Mouse (Mus musculus): Measurements from ENCODE around the gene Vwa2. TPM values are rescaled to one million over a fixed set of nuclear protein-coding genes. Genes with fewer than 3 reads are reported as not detected.

Gene Vwa2
- polyA plus RNA-seq, 1 experiment from 2014 or later = 0.16 TPM

GRCm38 (mm10) chr19:56874601-56875315, 709 bp downstream of the Vwa2 start:
- H3K4me3 ChIP-seq = peak overlapping the region; percentile 54
- WGBS = 10% methylated on average over 30 of the region's 30 CpGs
- H3K27me3 ChIP-seq = peaks cover 83% of the 10 kb centered on the region
- H3K27ac ChIP-seq = no peak overlapping the region
- ATAC-seq (replicated peaks; ENCODE audit: insufficient number of reproducible peaks, insufficient read depth, low FRiP score, low read depth) = 0 out of 2 replicates have a peak, but pooled peaks have one; percentile 7
- H3K9ac ChIP-seq = peak overlapping the region; percentile 37; the same call in 1 of the 2 replicates
- peaks cover 12% of the 10 kb centered on the region for H3K4me1 ChIP-seq (replicated peaks)
- no peaks in the 10 kb centered on the region for H3K9me3 ChIP-seq (replicated peaks)
- peak overlapping the region; percentile 96 for H3K4me2 ChIP-seq
- H3K36me3 ChIP-seq = no peaks in the 10 kb centered on the region

DNA sequence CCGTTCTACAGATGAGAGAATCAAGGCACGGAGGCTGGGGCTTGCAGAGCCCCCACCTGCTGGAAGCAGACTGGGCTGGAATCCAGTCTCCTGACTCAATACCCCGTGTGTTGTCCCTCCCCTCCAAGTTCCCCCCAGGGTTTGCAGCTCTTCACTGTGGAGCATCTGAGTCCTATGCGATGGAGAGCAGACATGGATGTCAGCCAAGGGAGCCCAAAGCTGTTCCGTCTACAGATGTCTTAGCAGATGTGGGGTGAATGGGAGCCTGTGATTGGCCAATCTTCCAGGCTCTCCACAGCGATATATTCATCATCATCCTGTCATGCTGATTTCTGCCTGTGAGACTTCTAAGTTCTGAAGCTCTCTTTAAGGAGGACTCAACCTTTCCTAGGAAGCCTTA, 3.3 kb downstream of the Vwa2 start:
- H3K4me2 ChIP-seq = no peak overlapping the region
- H3K27me3 ChIP-seq = peaks cover 69% of the 10 kb centered on the region
- no peaks in the 10 kb centered on the region for H3K9me3 ChIP-seq (replicated peaks)
- WGBS = 49% methylated on average over 6 of the region's 6 CpGs
- no peak overlapping the region for H3K27ac ChIP-seq
- ATAC-seq (replicated peaks; ENCODE audit: insufficient number of reproducible peaks, insufficient read depth, low FRiP score, low read depth) = no peak
- no peak overlapping the region for H3K4me3 ChIP-seq
- no peaks in the 10 kb centered on the region for H3K36me3 ChIP-seq
- H3K4me1 ChIP-seq (replicated peaks) = peaks cover 14% of the 10 kb centered on the region
- H3K9ac ChIP-seq = no peak overlapping the region

- peaks cover 9% of the 10 kb centered on the region for H3K4me1 ChIP-seq (replicated peaks)
- no peak overlapping the region for H3K27ac ChIP-seq
- H3K9ac ChIP-seq = no peak overlapping the region
- 71% methylated on average over 10 of the region's 10 CpGs for WGBS
- no peak overlapping the region for H3K4me3 ChIP-seq
- H3K27me3 ChIP-seq = no peaks in the 10 kb centered on the region
- H3K4me2 ChIP-seq = no peak overlapping the region
- no peaks in the 10 kb centered on the region for H3K9me3 ChIP-seq (replicated peaks)
- H3K36me3 ChIP-seq = no peaks in the 10 kb centered on the region
- ATAC-seq (replicated peaks; ENCODE audit: insufficient number of reproducible peaks, insufficient read depth, low FRiP score, low read depth) = no peak
Observed at GRCm38 (mm10) chr19:56887879-56888278, 13.8 kb downstream of the Vwa2 start.

GRCm38 (mm10) chr19:56888654-56889053, 14.6 kb downstream of the Vwa2 start:
- ATAC-seq (replicated peaks; ENCODE audit: insufficient number of reproducible peaks, insufficient read depth, low FRiP score, low read depth) = no peak
- Histone ChIP-seq H3K27me3 (no peaks in the 10 kb centered on the region), H3K4me2 (no peak overlapping the region), H3K27ac (no peak overlapping the region), H3K36me3 (no peaks in the 10 kb centered on the region), H3K9ac (no peak overlapping the region), H3K4me3 (no peak overlapping the region), H3K9me3 (replicated peaks) (no peaks in the 10 kb centered on the region), H3K4me1 (replicated peaks) (peaks cover 2% of the 10 kb centered on the region)
- WGBS = 44% methylated on average over 5 of the region's 5 CpGs

DNA sequence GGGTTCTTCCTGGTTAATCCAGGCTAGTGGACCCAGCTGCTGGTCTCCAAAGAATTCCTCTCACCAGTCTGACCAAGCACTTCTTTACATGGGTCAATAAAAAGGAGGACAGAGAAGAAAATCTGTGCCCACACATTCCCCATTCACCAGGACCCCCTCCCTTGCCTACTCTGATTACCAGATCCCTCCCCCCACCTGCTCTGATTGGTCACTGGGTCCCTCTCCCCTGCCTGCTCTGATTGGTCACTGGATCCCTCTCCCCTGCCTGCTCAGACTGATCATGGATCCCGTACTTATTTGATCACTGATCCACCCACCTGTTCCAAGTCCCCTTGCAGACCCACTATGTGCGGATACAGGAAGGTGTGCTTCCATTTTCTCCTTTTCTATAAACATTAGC, 17.4 kb downstream of the Vwa2 start:
- 45% methylated on average over 2 of the region's 2 CpGs for WGBS
- Histone ChIP-seq H3K9ac (no peak overlapping the region), H3K36me3 (no peaks in the 10 kb centered on the region), H3K4me1 (replicated peaks) (no peaks in the 10 kb centered on the region), H3K27me3 (no peaks in the 10 kb centered on the region), H3K9me3 (replicated peaks) (no peaks in the 10 kb centered on the region), H3K27ac (no peak overlapping the region), H3K4me2 (no peak overlapping the region), H3K4me3 (no peak overlapping the region)
- no peak for ATAC-seq (replicated peaks; ENCODE audit: insufficient number of reproducible peaks, insufficient read depth, low FRiP score, low read depth)

DNA sequence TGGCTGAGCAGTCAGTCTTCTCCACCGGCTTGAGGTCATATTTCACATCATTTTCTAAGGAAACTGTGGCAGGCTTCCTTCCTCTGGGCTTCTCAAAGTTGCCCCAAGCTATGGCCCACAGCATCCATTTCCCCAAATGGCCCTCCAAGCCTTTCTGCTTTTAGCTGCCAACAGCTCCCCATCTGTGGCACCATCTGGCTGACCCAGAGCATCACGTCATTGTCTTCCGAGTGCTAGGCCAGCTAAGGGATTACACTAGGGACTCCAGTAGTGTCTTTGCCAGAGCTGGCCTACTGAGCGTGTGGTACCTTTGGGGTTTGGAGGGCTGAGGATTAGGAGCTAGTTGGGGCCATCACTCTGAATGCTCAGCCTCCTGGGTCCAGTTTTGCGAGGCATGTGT, 18.5 kb downstream of the Vwa2 start:
- Histone ChIP-seq H3K9me3 (replicated peaks) (no peaks in the 10 kb centered on the region), H3K4me3 (no peak overlapping the region), H3K9ac (no peak overlapping the region), H3K4me2 (no peak overlapping the region), H3K27me3 (no peaks in the 10 kb centered on the region), H3K27ac (no peak overlapping the region), H3K4me1 (replicated peaks) (no peaks in the 10 kb centered on the region), H3K36me3 (no peaks in the 10 kb centered on the region)
- no peak for ATAC-seq (replicated peaks; ENCODE audit: insufficient number of reproducible peaks, insufficient read depth, low FRiP score, low read depth)
- 80% methylated on average over 5 of the region's 5 CpGs for WGBS

DNA sequence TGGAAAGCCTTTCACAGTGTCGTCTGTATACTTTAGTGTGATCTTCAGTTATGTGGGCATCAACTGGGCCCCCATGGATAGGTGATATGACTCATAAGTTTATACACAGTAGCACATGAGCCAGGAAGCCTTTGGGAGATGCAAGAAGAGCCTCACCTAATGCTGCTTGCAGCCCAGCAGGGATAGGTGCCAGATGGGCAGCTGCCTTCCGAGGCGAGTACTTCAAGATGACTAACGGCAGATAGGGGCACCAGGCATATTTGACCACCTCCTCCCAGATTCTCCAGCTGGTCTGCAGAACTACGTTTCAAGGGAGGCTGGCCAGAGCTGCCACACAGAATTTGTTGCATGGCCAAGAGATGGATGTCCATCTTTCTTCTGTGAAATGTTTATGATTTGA, 19.3 kb downstream of the Vwa2 start:
- no peak overlapping the region for H3K9ac ChIP-seq
- no peak overlapping the region for H3K4me2 ChIP-seq
- no peaks in the 10 kb centered on the region for H3K36me3 ChIP-seq
- H3K4me1 ChIP-seq (replicated peaks) = no peaks in the 10 kb centered on the region
- H3K9me3 ChIP-seq (replicated peaks) = no peaks in the 10 kb centered on the region
- H3K27ac ChIP-seq = no peak overlapping the region
- H3K27me3 ChIP-seq = no peaks in the 10 kb centered on the region
- WGBS = 72% methylated on average over 5 of the region's 5 CpGs
- no peak for ATAC-seq (replicated peaks; ENCODE audit: insufficient number of reproducible peaks, insufficient read depth, low FRiP score, low read depth)
- no peak overlapping the region for H3K4me3 ChIP-seq

DNA sequence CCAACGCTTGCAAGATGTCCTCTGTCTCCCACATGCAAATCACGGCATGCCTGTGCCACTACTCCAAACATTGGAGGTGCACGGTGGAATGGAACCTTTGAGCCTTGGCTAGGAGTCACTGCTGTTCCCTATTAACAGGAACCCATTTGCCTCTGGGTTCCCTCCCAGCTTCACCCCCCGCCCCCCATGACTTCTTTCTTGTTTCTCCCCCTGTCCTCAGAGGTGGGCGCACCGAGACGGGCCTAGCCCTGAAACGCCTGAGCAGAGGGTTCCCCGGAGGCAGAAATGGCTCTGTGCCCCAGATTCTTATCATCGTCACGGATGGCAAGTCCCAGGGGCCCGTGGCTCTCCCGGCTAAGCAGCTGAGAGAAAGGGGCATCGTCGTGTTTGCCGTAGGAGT, 23.6 kb downstream of the Vwa2 start:
- Histone ChIP-seq H3K27me3 (0 out of 2 replicates have a peak, but pooled peaks cover 5% of the 10 kb centered on the region), H3K27ac (no peak overlapping the region)

GRCm38 (mm10) chr19:56904095-56904494, 30.0 kb downstream of the Vwa2 start:
- H3K9me3 ChIP-seq (replicated peaks) = no peaks in the 10 kb centered on the region
- no peak overlapping the region for H3K4me3 ChIP-seq
- H3K27me3 ChIP-seq = 0 out of 2 replicates have a peak, but pooled peaks cover 5% of the 10 kb centered on the region
- H3K9ac ChIP-seq = no peak overlapping the region
- H3K27ac ChIP-seq = no peak overlapping the region
- peaks cover 3% of the 10 kb centered on the region; the same call in 1 of the 2 replicates for H3K4me1 ChIP-seq (replicated peaks)
- H3K4me2 ChIP-seq = no peak overlapping the region
- H3K36me3 ChIP-seq = no peaks in the 10 kb centered on the region
- ATAC-seq (replicated peaks; ENCODE audit: insufficient number of reproducible peaks, insufficient read depth, low FRiP score, low read depth) = no peak
- 63% methylated on average over 3 of the region's 3 CpGs for WGBS

More for the DNA sequence above, 23.6 kb downstream of the Vwa2 start:
- Histone ChIP-seq H3K4me3 (no peak overlapping the region), H3K4me2 (no peak overlapping the region), H3K9ac (no peak overlapping the region), H3K9me3 (replicated peaks) (no peaks in the 10 kb centered on the region), H3K36me3 (no peaks in the 10 kb centered on the region), H3K4me1 (replicated peaks) (no peaks in the 10 kb centered on the region)
- no peak for ATAC-seq (replicated peaks; ENCODE audit: insufficient number of reproducible peaks, insufficient read depth, low FRiP score, low read depth)
- 86% methylated on average over 16 of the region's 16 CpGs for WGBS

GRCm38 (mm10) chr19:56905395-56905794, 31.3 kb downstream of the Vwa2 start:
- H3K27ac ChIP-seq = no peak overlapping the region
- no peak overlapping the region for H3K9ac ChIP-seq
- H3K36me3 ChIP-seq = no peaks in the 10 kb centered on the region
- peaks cover 3% of the 10 kb centered on the region; the same call in 1 of the 2 replicates for H3K4me1 ChIP-seq (replicated peaks)
- WGBS = 78% methylated on average over 7 of the region's 7 CpGs
- no peak overlapping the region for H3K4me3 ChIP-seq
- H3K9me3 ChIP-seq (replicated peaks) = no peaks in the 10 kb centered on the region
- H3K27me3 ChIP-seq = 0 out of 2 replicates have a peak, but pooled peaks cover 5% of the 10 kb centered on the region
- ATAC-seq (replicated peaks; ENCODE audit: insufficient number of reproducible peaks, insufficient read depth, low FRiP score, low read depth) = no peak
- H3K4me2 ChIP-seq = no peak overlapping the region

DNA sequence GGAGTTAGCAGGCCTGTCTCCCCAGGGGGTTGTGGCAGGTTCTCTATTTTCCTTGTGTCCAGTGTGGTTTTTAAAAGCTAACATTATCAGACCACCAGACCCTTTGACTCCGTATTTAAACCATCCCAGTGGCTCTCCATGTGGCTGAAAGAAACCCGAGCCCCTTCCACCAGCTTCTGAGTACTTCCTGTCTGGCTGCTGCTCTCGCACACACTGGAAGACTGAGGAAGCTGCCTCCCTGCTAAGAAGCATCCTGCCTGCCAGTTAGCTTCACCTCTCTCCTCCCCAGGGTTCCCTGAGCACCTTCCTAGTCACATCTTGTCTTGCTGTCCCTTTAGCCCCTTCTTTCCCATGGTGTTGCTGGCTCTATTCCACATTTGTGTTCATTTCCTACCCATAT, 33.8 kb downstream of the Vwa2 start:
- Histone ChIP-seq H3K27me3 (no peaks in the 10 kb centered on the region), H3K4me2 (no peak overlapping the region), H3K36me3 (no peaks in the 10 kb centered on the region), H3K9me3 (replicated peaks) (no peaks in the 10 kb centered on the region), H3K4me1 (replicated peaks) (peaks cover 3% of the 10 kb centered on the region; the same call in 1 of the 2 replicates), H3K9ac (no peak overlapping the region), H3K4me3 (no peak overlapping the region), H3K27ac (no peak overlapping the region)
- ATAC-seq (replicated peaks; ENCODE audit: insufficient number of reproducible peaks, insufficient read depth, low FRiP score, low read depth) = no peak
- 39% methylated on average over 3 of the region's 3 CpGs for WGBS

All from heart, embryonic 15.5 days (tissue).